Mouse (Mus musculus): ENCODE data around the gene Siglece.
A peak's percentile ranks its signal among the peaks of the same experiment; 100 is the strongest.
"Not testable (repeated sequence)": the region's sequence is repeated elsewhere in the genome, so short reads cannot be mapped to it uniquely, and the experiment has no call there.

Siglece gene

GRCm38 (mm10) chr7:43660002-43660401, at the start of gene Siglece:
Gene Siglece, minus strand, starts transcription at chr7:43660161.
- Histone ChIP-seq H3K27me3 (ENCODE audit: control insufficient read depth, insufficient read depth, low read length, poor library complexity, severe bottlenecking) (no peaks in the 10 kb centered on the region; the same call in 1 of the 2 replicates), H3K36me3 (ENCODE audit: control insufficient read depth, insufficient read depth, low read length, poor library complexity, severe bottlenecking) (no peaks in the 10 kb centered on the region)
- no peak for DNase-seq (ENCODE audit: low read depth, low spot score)

- H3K36me3 ChIP-seq (ENCODE audit: control insufficient read depth, insufficient read depth, low read length, poor library complexity, severe bottlenecking) = no peaks in the 10 kb centered on the region
- no peak for DNase-seq (ENCODE audit: low read depth, low spot score)
- no peaks in the 10 kb centered on the region for H3K27me3 ChIP-seq (ENCODE audit: control insufficient read depth, insufficient read depth, low read length, poor library complexity, severe bottlenecking)
Observed at GRCm38 (mm10) chr7:43690118-43690517, 30.2 kb upstream of the Siglece start, which contains the start of gene Klk14. Gene Klk14, plus strand, starts transcription at chr7:43690418.

- Histone ChIP-seq H3K27me3 (ENCODE audit: control insufficient read depth, insufficient read depth, low read length, poor library complexity, severe bottlenecking) (no peaks in the 10 kb centered on the region), H3K36me3 (ENCODE audit: control insufficient read depth, insufficient read depth, low read length, poor library complexity, severe bottlenecking) (no peaks in the 10 kb centered on the region)
- no peak for DNase-seq (ENCODE audit: low read depth, low spot score)
Observed at GRCm38 (mm10) chr7:43685088-43685487, 25.1 kb upstream of the Siglece start.

- DNase-seq (ENCODE audit: low read depth, low spot score); H3K27me3 ChIP-seq (ENCODE audit: control insufficient read depth, insufficient read depth, low read length, poor library complexity, severe bottlenecking); H3K36me3 ChIP-seq (ENCODE audit: control insufficient read depth, insufficient read depth, low read length, poor library complexity, severe bottlenecking): not testable (repeated sequence)
Observed at GRCm38 (mm10) chr7:43682511-43682910, 22.6 kb upstream of the Siglece start.

GRCm38 (mm10) chr7:43680960-43681359, 21.0 kb upstream of the Siglece start:
- peaks cover 9% of the 10 kb centered on the region; the same call in 1 of the 2 replicates for H3K36me3 ChIP-seq (ENCODE audit: control insufficient read depth, insufficient read depth, low read length, poor library complexity, severe bottlenecking)
- peak; percentile 67 for DNase-seq (ENCODE audit: low read depth, low spot score)
- no peaks in the 10 kb centered on the region for H3K27me3 ChIP-seq (ENCODE audit: control insufficient read depth, insufficient read depth, low read length, poor library complexity, severe bottlenecking)

GRCm38 (mm10) chr7:43678517-43678916, 18.6 kb upstream of the Siglece start:
- Histone ChIP-seq H3K36me3 (ENCODE audit: control insufficient read depth, insufficient read depth, low read length, poor library complexity, severe bottlenecking) (peaks cover 10% of the 10 kb centered on the region; the same call in 1 of the 2 replicates), H3K27me3 (ENCODE audit: control insufficient read depth, insufficient read depth, low read length, poor library complexity, severe bottlenecking) (no peaks in the 10 kb centered on the region)
- peak; percentile 43 for DNase-seq (ENCODE audit: low read depth, low spot score)

DNA sequence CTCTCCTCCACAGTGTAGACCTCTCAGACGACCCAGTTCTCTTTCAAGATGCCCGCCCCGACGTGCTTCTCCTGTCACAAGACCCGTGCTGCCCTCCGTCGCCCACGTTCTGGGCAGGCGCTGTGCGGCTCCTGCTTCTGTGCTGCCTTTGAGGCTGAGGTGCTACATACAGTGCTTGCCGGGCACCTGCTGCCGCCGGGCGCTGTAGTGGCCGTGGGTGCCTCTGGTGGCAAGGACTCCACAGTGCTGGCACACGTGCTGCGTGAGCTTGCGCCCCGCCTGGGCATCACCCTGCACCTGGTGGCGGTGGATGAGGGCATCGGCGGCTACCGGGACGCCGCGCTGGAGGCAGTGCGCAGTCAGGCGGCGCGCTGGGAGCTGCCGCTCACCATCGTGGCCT, 15.1 kb upstream of the Siglece start:
- DNase-seq (ENCODE audit: low read depth, low spot score) = no peak
- no peaks in the 10 kb centered on the region for H3K27me3 ChIP-seq (ENCODE audit: control insufficient read depth, insufficient read depth, low read length, poor library complexity, severe bottlenecking)
- H3K36me3 ChIP-seq (ENCODE audit: control insufficient read depth, insufficient read depth, low read length, poor library complexity, severe bottlenecking) = peaks cover 10% of the 10 kb centered on the region; the same call in 1 of the 2 replicates

DNA sequence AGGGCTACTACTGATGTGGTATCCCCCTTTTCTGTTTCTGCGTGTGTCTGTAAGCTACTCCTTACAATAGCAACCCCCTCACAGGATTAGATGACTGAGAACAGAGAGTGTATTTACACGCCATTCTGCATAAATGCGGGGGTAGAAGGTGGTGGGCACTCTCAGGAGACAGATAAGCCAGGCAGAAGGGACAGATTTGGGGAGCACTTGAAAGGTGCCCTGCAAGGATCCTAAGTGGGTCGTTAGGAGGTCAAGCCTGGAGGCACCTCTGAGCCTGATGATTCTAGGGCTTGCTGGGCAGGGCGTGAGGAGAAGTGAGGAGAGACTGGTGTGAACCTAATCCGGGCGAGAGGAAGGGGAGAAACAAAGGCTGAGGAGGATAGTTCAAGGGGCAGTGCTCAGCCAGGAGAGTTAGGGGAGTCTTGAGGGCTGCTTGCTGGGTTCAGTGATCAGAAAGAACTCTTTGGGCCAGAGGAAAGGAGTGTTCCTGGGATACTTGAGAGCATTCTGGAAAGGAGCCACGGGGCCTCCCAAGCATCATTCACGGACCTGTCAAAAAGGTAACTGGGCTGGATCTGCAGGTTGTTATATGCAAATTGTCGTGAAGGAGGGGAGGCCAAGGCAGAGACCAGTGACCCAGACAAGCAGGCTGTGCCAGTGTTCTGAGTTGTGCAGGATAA, 12.8 kb upstream of the Siglece start:
- no peak for DNase-seq (ENCODE audit: low read depth, low spot score)
- no peaks in the 10 kb centered on the region for H3K27me3 ChIP-seq (ENCODE audit: control insufficient read depth, insufficient read depth, low read length, poor library complexity, severe bottlenecking)

GRCm38 (mm10) chr7:43671809-43672580, 12.0 kb upstream of the Siglece start, which contains the start of gene Ctu1:
Gene Ctu1, plus strand, starts transcription at chr7:43672016.
- peak; percentile 92 for DNase-seq (ENCODE audit: low read depth, low spot score)

More for the DNA sequence above, 12.8 kb upstream of the Siglece start:
- H3K36me3 ChIP-seq (ENCODE audit: control insufficient read depth, insufficient read depth, low read length, poor library complexity, severe bottlenecking) = peaks cover 8% of the 10 kb centered on the region; the same call in 1 of the 2 replicates

DNA sequence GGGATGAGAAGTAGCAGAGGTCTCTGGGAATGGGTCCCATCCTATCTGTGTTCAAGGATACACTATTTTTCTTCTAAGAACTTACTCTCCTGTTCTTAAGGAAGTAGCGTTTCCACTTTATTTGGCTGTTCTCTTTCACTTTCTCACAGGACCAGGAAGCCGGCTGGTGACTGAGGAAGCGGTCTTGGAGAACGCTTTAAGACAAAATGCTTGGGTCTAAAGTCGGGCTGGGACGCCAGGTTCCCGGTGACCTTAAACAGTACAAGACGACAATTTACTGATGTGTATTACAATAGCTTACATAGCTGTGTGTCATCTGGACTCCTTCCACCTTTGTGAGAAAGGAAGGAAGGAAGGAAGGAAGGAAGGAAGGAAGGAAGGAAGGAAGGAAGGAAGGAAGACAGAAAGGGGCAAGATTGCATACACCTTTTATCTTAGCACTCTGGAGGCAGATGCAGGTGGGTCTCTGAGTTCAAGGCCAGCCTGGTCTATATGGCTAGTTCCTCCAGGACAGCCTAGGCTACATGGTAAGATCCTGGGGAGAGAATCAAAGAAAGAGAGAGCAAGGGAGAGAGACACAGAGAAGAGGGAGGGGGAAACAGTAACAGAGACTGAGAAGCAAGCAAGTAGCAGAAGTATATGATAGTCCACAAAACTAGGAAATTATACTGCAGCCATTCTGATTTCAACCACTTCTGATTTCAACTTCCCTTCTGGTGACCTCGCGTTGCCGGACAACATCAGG, 11.3 kb upstream of the Siglece start:
- Histone ChIP-seq H3K36me3 (ENCODE audit: control insufficient read depth, insufficient read depth, low read length, poor library complexity, severe bottlenecking) (peaks cover 1% of the 10 kb centered on the region; the same call in 1 of the 2 replicates), H3K27me3 (ENCODE audit: control insufficient read depth, insufficient read depth, low read length, poor library complexity, severe bottlenecking) (no peaks in the 10 kb centered on the region)
- no peak for DNase-seq (ENCODE audit: low read depth, low spot score)

More at GRCm38 (mm10) chr7:43671809-43672580, 12.0 kb upstream of the Siglece start, which contains the start of gene Ctu1:
- no peaks in the 10 kb centered on the region for H3K27me3 ChIP-seq (ENCODE audit: control insufficient read depth, insufficient read depth, low read length, poor library complexity, severe bottlenecking)
- peaks cover 4% of the 10 kb centered on the region; the same call in 1 of the 2 replicates for H3K36me3 ChIP-seq (ENCODE audit: control insufficient read depth, insufficient read depth, low read length, poor library complexity, severe bottlenecking)

DNA sequence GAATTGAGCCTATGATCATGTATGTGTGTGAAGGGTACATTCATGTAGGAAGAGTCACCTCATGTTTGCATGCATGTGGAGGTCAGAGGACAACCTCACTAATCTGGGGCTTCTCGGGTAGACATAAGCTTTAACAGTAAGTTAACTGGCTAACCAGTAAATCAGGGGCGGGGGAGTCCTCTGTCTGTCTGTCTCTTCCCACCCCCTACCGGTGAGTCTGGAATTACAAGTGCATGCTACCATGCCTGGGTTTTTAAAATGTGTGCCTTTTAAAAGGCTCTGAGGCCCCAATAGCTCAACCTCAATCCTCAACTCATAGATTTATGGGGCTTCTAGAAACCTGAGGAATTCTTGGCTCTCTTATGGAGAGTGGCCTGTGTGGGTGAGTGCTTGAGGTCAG, 8.6 kb upstream of the Siglece start:
- Histone ChIP-seq H3K36me3 (ENCODE audit: control insufficient read depth, insufficient read depth, low read length, poor library complexity, severe bottlenecking) (no peaks in the 10 kb centered on the region), H3K27me3 (ENCODE audit: control insufficient read depth, insufficient read depth, low read length, poor library complexity, severe bottlenecking) (no peaks in the 10 kb centered on the region)
- DNase-seq (ENCODE audit: low read depth, low spot score) = peak; percentile 62

- not testable (repeated sequence) for H3K36me3 ChIP-seq (ENCODE audit: control insufficient read depth, insufficient read depth, low read length, poor library complexity, severe bottlenecking); H3K27me3 ChIP-seq (ENCODE audit: control insufficient read depth, insufficient read depth, low read length, poor library complexity, severe bottlenecking)
Observed at GRCm38 (mm10) chr7:43667221-43667620, 7.3 kb upstream of the Siglece start.

GRCm38 (mm10) chr7:43662804-43663203, 2.8 kb upstream of the Siglece start:
- Histone ChIP-seq H3K27me3 (ENCODE audit: control insufficient read depth, insufficient read depth, low read length, poor library complexity, severe bottlenecking) (no peaks in the 10 kb centered on the region; the same call in 1 of the 2 replicates), H3K36me3 (ENCODE audit: control insufficient read depth, insufficient read depth, low read length, poor library complexity, severe bottlenecking) (no peaks in the 10 kb centered on the region)
- DNase-seq (ENCODE audit: low read depth, low spot score) = no peak

More at GRCm38 (mm10) chr7:43667221-43667620, 7.3 kb upstream of the Siglece start:
- not testable (repeated sequence) for DNase-seq (ENCODE audit: low read depth, low spot score)

DNA sequence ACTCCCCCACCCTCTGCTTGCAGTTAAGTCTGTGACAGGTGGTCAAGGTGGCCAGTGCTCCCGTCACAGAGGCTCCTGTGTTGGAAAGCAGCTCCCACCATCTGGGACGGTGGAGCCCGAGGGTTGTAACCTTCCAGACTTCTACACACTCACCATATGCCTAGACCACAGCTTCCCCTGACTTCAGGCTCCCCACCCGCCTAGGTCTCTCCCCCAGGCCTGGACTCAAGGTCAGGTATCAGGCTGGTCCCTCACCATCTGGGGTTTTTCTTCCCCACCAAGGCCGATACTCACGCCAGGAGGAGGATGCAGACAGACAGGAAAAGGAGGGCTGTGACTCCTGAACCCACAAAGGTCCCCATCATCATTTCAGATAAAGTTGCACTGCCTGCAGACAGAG, 3.7 kb downstream of the Siglece start:
- no peaks in the 10 kb centered on the region; the same call in 1 of the 2 replicates for H3K27me3 ChIP-seq (ENCODE audit: control insufficient read depth, insufficient read depth, low read length, poor library complexity, severe bottlenecking)
- DNase-seq (ENCODE audit: low read depth, low spot score) = no peak
- no peaks in the 10 kb centered on the region for H3K36me3 ChIP-seq (ENCODE audit: control insufficient read depth, insufficient read depth, low read length, poor library complexity, severe bottlenecking)

Data from splenic B cell, adult 2 months (primary cell).